Mouse (Mus musculus): Measurements from ENCODE around the gene Twist1. TPM values are rescaled to one million over a fixed set of nuclear protein-coding genes. Genes with fewer than 3 reads are reported as not detected.

Twist1 gene
- polyA plus RNA-seq, 1 experiment from 2014 or later: 0.14 TPM

- H3K9me3 ChIP-seq (ENCODE audit: low read length): no peaks in the 10 kb centered on the region
- H3K36me3 ChIP-seq (ENCODE audit: insufficient read depth, low read length): no peaks in the 10 kb centered on the region
- H3K4me3 ChIP-seq (ENCODE audit: low read depth, low read length): no peak overlapping the region
- no peak overlapping the region for H3K9ac ChIP-seq (replicated peaks; ENCODE audit: low read depth)
- H3K27me3 ChIP-seq (replicated peaks; ENCODE audit: insufficient read depth, low read length): no peaks in the 10 kb centered on the region; the same call in 1 of the 2 replicates
- H3K4me1 ChIP-seq (ENCODE audit: insufficient read depth, low read depth, low read length): no peaks in the 10 kb centered on the region
- no peak overlapping the region for H3K4me2 ChIP-seq (replicated peaks; ENCODE audit: low read depth, low read length)
- H3K27ac ChIP-seq (ENCODE audit: low read length): no peak overlapping the region
- no peak for ATAC-seq
- no peak for TF ChIP-seq EP300 (IDR thresholded peaks at IDR 0.05)
- no peak for TF ChIP-seq CTCF (IDR thresholded peaks at IDR 0.05)
- no peak for DNase-seq (ENCODE audit: low spot score)
- WGBS: 45% methylated on average over 7 of the region's 7 CpGs
Measured at GRCm38 (mm10) chr12:33981433-33981832, 24.0 kb downstream of the Twist1 start.

DNA sequence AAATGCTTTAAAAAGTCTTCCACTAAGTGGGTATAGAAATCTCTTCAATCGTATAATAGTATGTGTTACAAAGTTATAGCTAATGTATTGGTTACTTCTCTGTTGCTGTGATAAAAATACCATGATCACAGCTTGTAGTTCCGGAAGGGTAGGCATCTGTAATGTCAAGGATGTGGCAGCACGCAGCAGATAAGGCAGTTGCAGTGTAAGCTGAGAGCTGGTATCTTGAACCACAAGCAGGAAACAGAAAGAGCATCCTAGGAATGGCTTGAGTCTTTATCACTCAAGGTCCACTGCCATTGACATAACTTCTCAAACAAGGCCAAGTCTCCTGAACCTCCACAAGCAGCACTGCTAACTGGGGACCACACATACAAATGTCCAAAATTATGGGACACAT is 35.7 kb downstream of the Twist1 start:
- Histone ChIP-seq H3K4me1 (ENCODE audit: insufficient read depth, low read depth, low read length) (no peaks in the 10 kb centered on the region), H3K9ac (replicated peaks; ENCODE audit: low read depth) (no peak overlapping the region), H3K4me3 (ENCODE audit: low read depth, low read length) (no peak overlapping the region), H3K27me3 (replicated peaks; ENCODE audit: insufficient read depth, low read length) (no peaks in the 10 kb centered on the region), H3K4me2 (replicated peaks; ENCODE audit: low read depth, low read length) (no peak overlapping the region), H3K27ac (ENCODE audit: low read length) (no peak overlapping the region), H3K9me3 (ENCODE audit: low read length) (no peaks in the 10 kb centered on the region), H3K36me3 (ENCODE audit: insufficient read depth, low read length) (no peaks in the 10 kb centered on the region)
- TF ChIP-seq EP300 (IDR thresholded peaks at IDR 0.05): no peak
- TF ChIP-seq CTCF (IDR thresholded peaks at IDR 0.05): no peak
- WGBS: 65% methylated on average over 3 of the region's 3 CpGs
- DNase-seq (ENCODE audit: low spot score): no peak
- ATAC-seq: no peak

Other genes with a start within 250 kb of the Twist1 start
- not detected in 2 replicates for gene Ferd3l, start 29.2 kb upstream of the Twist1 start, polyA plus RNA-seq (2015; fragmentation: Nextera tagmentation; extraction: Ambion mirVana)

All from lung, postnatal 0 days (tissue).